In the genomic region with DNA sequence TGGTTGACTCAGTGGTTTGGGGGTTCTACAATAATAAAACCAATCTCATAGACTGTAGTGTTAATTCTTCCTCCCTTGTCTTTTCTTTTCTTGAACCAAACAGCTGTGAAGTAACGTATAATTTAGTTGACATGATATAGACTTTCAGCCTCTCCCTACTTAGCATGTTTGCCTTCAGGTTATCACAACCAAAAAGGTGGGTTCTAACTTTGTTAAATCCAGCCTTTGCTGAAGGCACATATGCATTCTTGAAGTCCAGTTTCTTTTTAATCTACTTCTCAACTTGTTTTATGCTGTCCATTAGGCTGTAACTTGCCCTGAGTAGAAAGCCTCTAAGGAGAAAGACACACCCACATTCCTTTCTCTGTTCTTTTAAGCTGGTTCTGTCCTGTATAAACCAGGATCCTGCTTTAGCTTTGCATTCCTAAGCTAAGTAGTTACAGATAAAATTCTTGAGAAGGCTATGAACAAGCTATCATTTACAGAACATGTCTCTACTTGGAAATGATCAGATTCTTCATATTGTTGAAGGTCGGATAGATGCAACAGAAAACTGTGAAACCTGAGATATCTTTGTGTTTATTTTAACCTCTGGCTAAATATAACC, we compare ENCODE assay signal across 9 mouse cellular contexts. TPM values are rescaled to one million over a fixed set of nuclear protein-coding genes. Genes with fewer than 3 reads are reported as not detected.
DNase-seq lines count a peak whose midpoint lies in the region; ATAC-seq and TF ChIP-seq lines count a peak whose summit lies in the region.
"Had no signal": no experiment of that assay in that cellular context is flagged by ENCODE, and none has a peak within 500 bp of the region (broad histone marks: within the 10 kb centered on the region; RNA-seq: fewer than 3 reads in every experiment).

No protein-coding gene starts in this region.

- no peaks in the 10 kb centered on the region for H3K36me3 ChIP-seq in heart, embryonic 12.5 days
- no peaks in the 10 kb centered on the region for H3K36me3 ChIP-seq in lung, embryonic 16.5 days (ENCODE audit: control insufficient read depth, insufficient read depth, low read length)
- no peaks in the 10 kb centered on the region for H3K36me3 ChIP-seq in kidney, postnatal 0 days (ENCODE audit: insufficient read depth, low read length)

- no peaks in the 10 kb centered on the region for H3K27me3 ChIP-seq in heart, embryonic 12.5 days (replicated peaks)
- H3K27me3 ChIP-seq in lung, embryonic 16.5 days (ENCODE audit: control insufficient read depth, insufficient read depth, low read depth, low read length) = no peaks in the 10 kb centered on the region
- no peaks in the 10 kb centered on the region for H3K27me3 ChIP-seq in kidney, postnatal 0 days (ENCODE audit: insufficient read depth, low read length)

- WGBS in heart, embryonic 12.5 days = 31% methylated on average over 2 of the region's 2 CpGs
- 35% methylated on average over 2 of the region's 2 CpGs for WGBS in lung, embryonic 16.5 days
- 28% methylated on average over 2 of the region's 2 CpGs for WGBS in kidney, postnatal 0 days

- intact Hi-C loops in heart, postnatal 36 days (cut with DNase I) = no loop called here

- H3K9ac ChIP-seq in heart, embryonic 12.5 days = no peak overlapping the region
- no peak overlapping the region for H3K9ac ChIP-seq in lung, embryonic 16.5 days (ENCODE audit: low read length)
- H3K9ac ChIP-seq in kidney, postnatal 0 days (ENCODE audit: low read depth, low read length) = no peak overlapping the region

- 0 out of 2 replicates have a peak, but pooled peaks have one; percentile 42 for ATAC-seq in heart, embryonic 12.5 days (ENCODE audit: insufficient number of reproducible peaks, low FRiP score)
- peak; percentile 91 for ATAC-seq in lung, embryonic 16.5 days (ENCODE audit: low read depth)
- ATAC-seq in kidney, postnatal 0 days (replicated peaks; ENCODE audit: low FRiP score, low read depth) = peak; percentile 92
- no peak for ATAC-seq in activated CD4-positive, CD25-positive, alpha-beta regulatory T cell, adult 4 months

- peaks cover 9% of the 10 kb centered on the region for H3K4me1 ChIP-seq in heart, embryonic 12.5 days (replicated peaks)
- peaks cover 6% of the 10 kb centered on the region for H3K4me1 ChIP-seq in lung, embryonic 16.5 days (replicated peaks; ENCODE audit: control insufficient read depth, insufficient read depth, low read length)
- 0 out of 2 replicates have a peak, but pooled peaks cover 3% of the 10 kb centered on the region for H3K4me1 ChIP-seq in kidney, postnatal 0 days (replicated peaks; ENCODE audit: insufficient read depth, low read length)

- H3K27ac ChIP-seq in heart, embryonic 12.5 days (ENCODE audit: poor library complexity, severe bottlenecking) = peak overlapping the region; percentile 54; the same call in 1 of the 2 replicates
- H3K27ac ChIP-seq in lung, embryonic 16.5 days (ENCODE audit: low read length) = peak overlapping the region; percentile 66
- 0 out of 2 replicates have a peak overlapping the region, but pooled peaks have one; percentile 48 for H3K27ac ChIP-seq in kidney, postnatal 0 days
- H3K27ac ChIP-seq: midbrain, embryonic 10.5 days had no signal

- no peaks in the 10 kb centered on the region for H3K9me3 ChIP-seq in heart, embryonic 12.5 days (replicated peaks)
- no peaks in the 10 kb centered on the region for H3K9me3 ChIP-seq in lung, embryonic 16.5 days (ENCODE audit: control insufficient read depth, low read length)
- H3K9me3 ChIP-seq in kidney, postnatal 0 days (replicated peaks; ENCODE audit: low read length) = no peaks in the 10 kb centered on the region
- H3K9me3 ChIP-seq: midbrain, embryonic 10.5 days had no signal

- no peak for TF ChIP-seq CTCF in kidney, postnatal 0 days (IDR thresholded peaks at IDR 0.05; ENCODE audit: low read depth)

- H3K4me3 ChIP-seq in heart, embryonic 12.5 days = no peak overlapping the region
- no peak overlapping the region for H3K4me3 ChIP-seq in lung, embryonic 16.5 days (ENCODE audit: low read length)
- no peak overlapping the region for H3K4me3 ChIP-seq in kidney, postnatal 0 days (replicated peaks; ENCODE audit: low read depth, low read length)
- H3K4me3 ChIP-seq: midbrain, embryonic 10.5 days had no signal

- no peak overlapping the region for H3K4me2 ChIP-seq in heart, embryonic 12.5 days
- peak overlapping the region; percentile 17; the same call in 1 of the 2 replicates for H3K4me2 ChIP-seq in lung, embryonic 16.5 days (ENCODE audit: low read depth, low read length)
- H3K4me2 ChIP-seq in kidney, postnatal 0 days (ENCODE audit: low read length) = peak overlapping the region; percentile 24; the same call in 1 of the 2 replicates

- DNase-seq in heart, postnatal 36 days = no peak
- no peak for DNase-seq in lung, postnatal 10 days
- DNase-seq in kidney, postnatal 0 days (ENCODE audit: low spot score) = peak; percentile 72
- no peak for DNase-seq in urinary bladder, adult 18-20 months (ENCODE audit: low spot score in 2 of 2)
- no peak for DNase-seq in urinary bladder, postnatal 36 days (ENCODE audit: low spot score in 2 of 2)

RNA-seq across cellular contexts. Expression of gene Wls, which starts 8.0 kb away (rescaled TPM):
- polyA plus RNA-seq in heart, embryonic 12.5 days (2016; fragmentation: Nextera tagmentation; extraction: Ambion mirVana) = 148 and 153 TPM in 2 replicates
- total RNA-seq in heart, postnatal 36 days (2021) = 10 to 100 TPM; 44.2 to 46.0 TPM
- 190 and 194 TPM in 2 replicates for polyA plus RNA-seq in lung, embryonic 16.5 days (2015; fragmentation: Nextera tagmentation; extraction: Ambion mirVana)
- polyA plus RNA-seq in kidney, postnatal 0 days (2015; fragmentation: Nextera tagmentation; extraction: Ambion mirVana) = 146 and 160 TPM in 2 replicates
- polyA plus RNA-seq in activated CD4-positive, CD25-positive, alpha-beta regulatory T cell, adult 4 months (2017; shearing (Covaris generic)) = 10 to 100 TPM; 76.5 to 91.4 TPM
